8 mouse cellular contexts compared by ENCODE assay signal in the genomic region with DNA sequence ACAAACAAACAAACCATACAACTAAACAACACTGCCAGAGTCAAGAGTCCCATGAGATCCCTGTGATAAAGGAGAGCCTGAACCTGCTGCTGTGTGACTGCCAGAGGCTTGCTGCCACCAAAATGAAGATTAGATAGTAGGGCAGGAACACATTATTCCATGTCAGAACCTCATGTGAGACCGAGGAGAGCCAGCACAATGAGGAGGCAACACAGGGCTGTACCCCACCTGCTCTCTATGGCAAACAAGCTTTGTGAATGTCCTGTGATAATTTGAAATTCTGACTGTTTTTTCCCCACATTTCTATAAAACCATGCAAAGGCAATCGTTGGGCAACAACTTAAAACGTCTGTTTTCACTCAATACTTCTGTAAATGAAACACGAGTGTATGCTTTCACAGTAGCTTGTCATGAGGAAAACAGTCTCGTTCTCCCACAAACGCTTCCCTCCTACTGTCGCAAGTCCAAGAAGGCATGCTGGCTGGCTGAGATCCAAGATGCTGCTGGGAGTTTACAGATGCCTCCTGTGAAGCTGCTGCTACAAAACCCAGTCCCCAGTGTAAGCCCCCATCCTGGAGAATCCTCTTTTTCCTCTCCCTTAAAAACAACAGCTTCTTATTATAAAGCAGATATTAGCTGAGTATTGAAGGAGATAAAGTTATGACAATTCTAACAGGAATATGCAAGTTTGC.
DNase-seq lines count a peak whose midpoint lies in the region; ATAC-seq and TF ChIP-seq lines count a peak whose summit lies in the region.

No protein-coding gene starts in this region.

- H3K36me3 ChIP-seq in midbrain, embryonic 14.5 days (ENCODE audit: control insufficient read depth, insufficient read depth, low read length): no peaks in the 10 kb centered on the region
- H3K36me3 ChIP-seq in midbrain, embryonic 10.5 days: no peaks in the 10 kb centered on the region

- DNase-seq in gastrocnemius, adult 2 months: peak; percentile 13
- no peak for DNase-seq in gastrocnemius, postnatal 25 days
- DNase-seq in midbrain, embryonic 14.5 days: peak; percentile 77
- DNase-seq in midbrain, embryonic 10.5 days (ENCODE audit: low spot score): no peak
- peak; percentile 38 to 57 for DNase-seq in layer of hippocampus, adult 2 months (ENCODE audit: low spot score in 2 of 2)
- peak; percentile 63 for DNase-seq in right cerebral cortex, adult 18-20 months
- no peak for DNase-seq in thymus, postnatal 4 days
- DNase-seq in thymus, postnatal 14 days: no peak

- H3K9me3 ChIP-seq in midbrain, embryonic 14.5 days (ENCODE audit: control insufficient read depth, low read length): no peaks in the 10 kb centered on the region
- no peaks in the 10 kb centered on the region for H3K9me3 ChIP-seq in midbrain, embryonic 10.5 days (replicated peaks)

- no peaks in the 10 kb centered on the region for H3K27me3 ChIP-seq in midbrain, embryonic 14.5 days (ENCODE audit: control insufficient read depth, insufficient read depth, low read length)
- no peaks in the 10 kb centered on the region for H3K27me3 ChIP-seq in midbrain, embryonic 10.5 days (ENCODE audit: low read depth, poor library complexity, severe bottlenecking)

- peak overlapping the region; percentile 13 for H3K4me2 ChIP-seq in midbrain, embryonic 14.5 days (ENCODE audit: low read length)

- intact Hi-C loops in gastrocnemius, adult 2 months (cut with DNase I): no loop called here

- TF ChIP-seq CTCF in gastrocnemius, adult 2 months (IDR thresholded peaks at IDR 0.05): no peak
- TF ChIP-seq CTCF in layer of hippocampus, adult 2 months (conservative IDR thresholded peaks at IDR 0.05): no peak

- 39% methylated on average over 7 of the region's 7 CpGs for WGBS in midbrain, embryonic 14.5 days
- 72% methylated on average over 7 of the region's 7 CpGs for WGBS in midbrain, embryonic 10.5 days

- H3K4me1 ChIP-seq in midbrain, embryonic 14.5 days (ENCODE audit: control insufficient read depth, insufficient read depth, low read length): peaks cover 6% of the 10 kb centered on the region; the same call in 1 of the 2 replicates
- H3K4me1 ChIP-seq in midbrain, embryonic 10.5 days: no peaks in the 10 kb centered on the region

- no peak overlapping the region for H3K27ac ChIP-seq in gastrocnemius, adult 2 months
- no peak overlapping the region for H3K27ac ChIP-seq in midbrain, embryonic 14.5 days (replicated peaks; ENCODE audit: low read depth, low read length)
- H3K27ac ChIP-seq in midbrain, embryonic 10.5 days (replicated peaks): no peak overlapping the region
- no peak overlapping the region for H3K27ac ChIP-seq in layer of hippocampus, adult 2 months

- no peak overlapping the region for H3K4me3 ChIP-seq in gastrocnemius, adult 2 months
- H3K4me3 ChIP-seq in midbrain, embryonic 14.5 days (replicated peaks; ENCODE audit: low read depth, low read length): no peak overlapping the region
- H3K4me3 ChIP-seq in midbrain, embryonic 10.5 days: no peak overlapping the region
- 0 out of 2 replicates have a peak overlapping the region, but pooled peaks have one; percentile 2 for H3K4me3 ChIP-seq in layer of hippocampus, adult 2 months

- ATAC-seq in midbrain, embryonic 14.5 days (ENCODE audit: low FRiP score, low TSS enrichment): no peak

- H3K9ac ChIP-seq in midbrain, embryonic 14.5 days (replicated peaks; ENCODE audit: low read length): no peak overlapping the region

Comparison
In these comparisons a context has a peak if more than half of its experiments do, and no peak if none do; other contexts are left out.
1. DNase-seq: peak in gastrocnemius, adult 2 months (single experiment), midbrain, embryonic 14.5 days (single experiment), layer of hippocampus, adult 2 months (2 of 2) and right cerebral cortex, adult 18-20 months (single experiment); none in gastrocnemius, postnatal 25 days (single experiment), midbrain, embryonic 10.5 days (single experiment), thymus, postnatal 4 days (single experiment) and thymus, postnatal 14 days (single experiment).